Mouse (Mus musculus): ENCODE results near the gene Lrrc45. TPM values are rescaled to one million over a fixed set of nuclear protein-coding genes. Genes with fewer than 3 reads are reported as not detected.

The Lrrc45 gene
- polyA plus RNA-seq (2012; fragmentation: generic; extraction: Trizol): 10.6 TPM

GRCm38 (mm10) chr11:120713580-120714518 is at the start of gene Lrrc45, which contains the start of gene Cenpx:
Lrrc45 (plus strand) TSS chr11:120713925.
Cenpx (minus strand) TSS chr11:120713738.
- peak within 1 kb of the TSS; percentile 7 for H3ac ChIP-seq (ENCODE audit: control insufficient read depth, insufficient read length)
- TF ChIP-seq E2F4 (IDR thresholded peaks at IDR 0.05; ENCODE audit: insufficient read depth) (peak; percentile 67), POLR2AphosphoS2 (IDR thresholded peaks at IDR 0.05; ENCODE audit: insufficient read length, low read depth) (peak; percentile 46), CEBPB (IDR thresholded peaks at IDR 0.05; ENCODE audit: insufficient read depth, poor library complexity, severe bottlenecking) (no peak), USF1 (IDR thresholded peaks at IDR 0.05; ENCODE audit: low read depth) (no peak), POLR2A (IDR thresholded peaks at IDR 0.05; ENCODE audit: insufficient read length, low read depth) (peak; percentile 56), SRF (IDR thresholded peaks at IDR 0.05; ENCODE audit: control insufficient read depth, insufficient read length, low read depth) (peak; percentile 53), MAX (IDR thresholded peaks at IDR 0.05; ENCODE audit: low read depth) (no peak), TCF3 (IDR thresholded peaks at IDR 0.05; ENCODE audit: insufficient read length, low read depth) (no peak), REST (IDR thresholded peaks at IDR 0.05; ENCODE audit: insufficient read depth, insufficient read length) (no peak), MYOG (IDR thresholded peaks at IDR 0.05; ENCODE audit: control insufficient read depth in 1 of 3, insufficient read depth in 1 of 3, insufficient read length in 2 of 3, low read depth in 2 of 3) (no peak), TCF12 (IDR thresholded peaks at IDR 0.05; ENCODE audit: insufficient read depth, poor library complexity, severe bottlenecking) (no peak), MYOD1 (IDR thresholded peaks at IDR 0.05; ENCODE audit: control insufficient read depth in 1 of 3, insufficient read length in 2 of 3, low read depth in 2 of 3) (peak in 1 of 3 experiments; percentile 7)
- H3K4me3 ChIP-seq: peak within 1 kb of the TSS; percentile 63
- H3K4me2 ChIP-seq (ENCODE audit: low read depth): peak within 1 kb of the TSS; percentile 97
- no peaks in the 10 kb centered on the region for H3K27me3 ChIP-seq (ENCODE audit: control insufficient read depth, insufficient read depth, insufficient read length)
- no peaks in the 10 kb centered on the region for H3K79me2 ChIP-seq (ENCODE audit: control insufficient read depth, insufficient read depth)
- peaks cover 7% of the 10 kb centered on the region for H3K36me3 ChIP-seq (ENCODE audit: control insufficient read depth, insufficient read depth)

- H3ac ChIP-seq (ENCODE audit: control insufficient read depth, insufficient read length): no peak overlapping the region
- no peak overlapping the region for H3K4me3 ChIP-seq
- no peaks in the 10 kb centered on the region for H3K79me2 ChIP-seq (ENCODE audit: control insufficient read depth, insufficient read depth)
- H3K36me3 ChIP-seq (ENCODE audit: control insufficient read depth, insufficient read depth): no peaks in the 10 kb centered on the region
- no peak overlapping the region for H3K4me2 ChIP-seq (ENCODE audit: low read depth)
- no peak for TF ChIP-seq CEBPB (IDR thresholded peaks at IDR 0.05; ENCODE audit: insufficient read depth, poor library complexity, severe bottlenecking)
- no peak for TF ChIP-seq SRF (IDR thresholded peaks at IDR 0.05; ENCODE audit: control insufficient read depth, insufficient read length, low read depth)
- TF ChIP-seq POLR2AphosphoS2 (IDR thresholded peaks at IDR 0.05; ENCODE audit: insufficient read length, low read depth): no peak
- peak in 2 of 3 experiments; percentile 36 to 37 for TF ChIP-seq MYOD1 (IDR thresholded peaks at IDR 0.05; ENCODE audit: control insufficient read depth in 1 of 3, insufficient read length in 2 of 3, low read depth in 2 of 3)
- H3K27me3 ChIP-seq (ENCODE audit: control insufficient read depth, insufficient read depth, insufficient read length): peaks cover 28% of the 10 kb centered on the region
Observed at GRCm38 (mm10) chr11:120665406-120665805, 48.3 kb upstream of the Lrrc45 start.

- H3K36me3 ChIP-seq (ENCODE audit: control insufficient read depth, insufficient read depth): no peaks in the 10 kb centered on the region
- no peak overlapping the region for H3ac ChIP-seq (ENCODE audit: control insufficient read depth, insufficient read length)
- no peak for TF ChIP-seq POLR2A (IDR thresholded peaks at IDR 0.05; ENCODE audit: insufficient read length, low read depth)
- TF ChIP-seq TCF3 (IDR thresholded peaks at IDR 0.05; ENCODE audit: insufficient read length, low read depth): no peak
- peak; percentile 61 for TF ChIP-seq USF1 (IDR thresholded peaks at IDR 0.05; ENCODE audit: low read depth)
- no peak overlapping the region for H3K4me3 ChIP-seq
- H3K4me2 ChIP-seq (ENCODE audit: low read depth): no peak overlapping the region
- no peaks in the 10 kb centered on the region for H3K79me2 ChIP-seq (ENCODE audit: control insufficient read depth, insufficient read depth)
- H3K27me3 ChIP-seq (ENCODE audit: control insufficient read depth, insufficient read depth, insufficient read length): peaks cover 16% of the 10 kb centered on the region
Observed at GRCm38 (mm10) chr11:120666617-120667016, 47.1 kb upstream of the Lrrc45 start.

GRCm38 (mm10) chr11:120672687-120673593 is 40.8 kb upstream of the Lrrc45 start, which contains the start of gene Aspscr1:
Aspscr1 (plus strand) TSS chr11:120672973.
- peak within 1 kb of the TSS; percentile 96 for H3K4me2 ChIP-seq (ENCODE audit: low read depth)
- peak; percentile 11 for TF ChIP-seq POLR2AphosphoS2 (IDR thresholded peaks at IDR 0.05; ENCODE audit: insufficient read length, low read depth)
- TF ChIP-seq SRF (IDR thresholded peaks at IDR 0.05; ENCODE audit: control insufficient read depth, insufficient read length, low read depth): no peak
- no peak for TF ChIP-seq E2F4 (IDR thresholded peaks at IDR 0.05; ENCODE audit: insufficient read depth)
- no peak for TF ChIP-seq TCF12 (IDR thresholded peaks at IDR 0.05; ENCODE audit: insufficient read depth, poor library complexity, severe bottlenecking)
- peak; percentile 86 for TF ChIP-seq USF1 (IDR thresholded peaks at IDR 0.05; ENCODE audit: low read depth)
- TF ChIP-seq REST (IDR thresholded peaks at IDR 0.05; ENCODE audit: insufficient read depth, insufficient read length): no peak
- TF ChIP-seq TCF3 (IDR thresholded peaks at IDR 0.05; ENCODE audit: insufficient read length, low read depth): no peak
- peak in 1 of 3 experiments; percentile 19 for TF ChIP-seq MYOG (IDR thresholded peaks at IDR 0.05; ENCODE audit: control insufficient read depth in 1 of 3, insufficient read depth in 1 of 3, insufficient read length in 2 of 3, low read depth in 2 of 3)
- no peak for TF ChIP-seq MYOD1 (IDR thresholded peaks at IDR 0.05; ENCODE audit: control insufficient read depth in 1 of 3, insufficient read length in 2 of 3, low read depth in 2 of 3)
- peak; percentile 62 for TF ChIP-seq POLR2A (IDR thresholded peaks at IDR 0.05; ENCODE audit: insufficient read length, low read depth)
- TF ChIP-seq MAX (IDR thresholded peaks at IDR 0.05; ENCODE audit: low read depth): no peak
- TF ChIP-seq CEBPB (IDR thresholded peaks at IDR 0.05; ENCODE audit: insufficient read depth, poor library complexity, severe bottlenecking): no peak
- peak within 1 kb of the TSS; percentile 44 for H3K4me3 ChIP-seq
- no peaks in the 10 kb centered on the region for H3K36me3 ChIP-seq (ENCODE audit: control insufficient read depth, insufficient read depth)
- no peaks in the 10 kb centered on the region for H3K27me3 ChIP-seq (ENCODE audit: control insufficient read depth, insufficient read depth, insufficient read length)
- no peaks in the 10 kb centered on the region for H3K79me2 ChIP-seq (ENCODE audit: control insufficient read depth, insufficient read depth)
- peak within 1 kb of the TSS; percentile 72 for H3ac ChIP-seq (ENCODE audit: control insufficient read depth, insufficient read length)
